Mouse (Mus musculus) cerebellum, adult 2 months (tissue): ENCODE results near the gene Ltbp2.

Experiments used
- CTCF ChIP-seq: fragments of 200-500 bp; IDR thresholded peaks from 2 replicates; pipeline ENCODE4 v1.5.1; 2011; ENCODE audit warnings: low read depth, mild to moderate bottlenecking, control low read depth, low read length, moderate library complexity, borderline replicate concordance; ENCODE audit not compliant: insufficient read depth
- POLR2A ChIP-seq: fragments of 200-500 bp; IDR thresholded peaks from 2 replicates; pipeline ENCODE4 v1.6.1; 2011; ENCODE audit warnings: low read length, control low read depth, borderline replicate concordance; ENCODE audit not compliant: insufficient read depth

GRCm38 (mm10) chr12:84875761-84876480 is 411 bp downstream of the Ltbp2 start:
- no peak for TF ChIP-seq POLR2A
- TF ChIP-seq CTCF, result no peak
